Mouse (Mus musculus) testis, postnatal 14 days (tissue): Measurements from ENCODE around the gene Igfbp3.
A peak's percentile ranks its signal among the peaks of the same experiment; 100 is the strongest.

Experiments used
- DNase-seq: peaks from one replicate; pipeline ENCODE4 v3.0.0; 2021; ENCODE audit warnings: low spot score

Gene Igfbp3

GRCm38 (mm10) chr11:7211211-7211610 lies 2.5 kb downstream of the Igfbp3 start:
- DNase-seq, result no peak

GRCm38 (mm10) chr11:7210343-7210742 lies 3.4 kb downstream of the Igfbp3 start:
- peak; percentile 46 for DNase-seq

- no peak for DNase-seq
These were observed 9.9 kb downstream of the Igfbp3 start for GRCm38 (mm10) chr11:7203846-7204245.

GRCm38 (mm10) chr11:7202206-7202605 lies 11.5 kb downstream of the Igfbp3 start:
- DNase-seq, result no peak

DNA sequence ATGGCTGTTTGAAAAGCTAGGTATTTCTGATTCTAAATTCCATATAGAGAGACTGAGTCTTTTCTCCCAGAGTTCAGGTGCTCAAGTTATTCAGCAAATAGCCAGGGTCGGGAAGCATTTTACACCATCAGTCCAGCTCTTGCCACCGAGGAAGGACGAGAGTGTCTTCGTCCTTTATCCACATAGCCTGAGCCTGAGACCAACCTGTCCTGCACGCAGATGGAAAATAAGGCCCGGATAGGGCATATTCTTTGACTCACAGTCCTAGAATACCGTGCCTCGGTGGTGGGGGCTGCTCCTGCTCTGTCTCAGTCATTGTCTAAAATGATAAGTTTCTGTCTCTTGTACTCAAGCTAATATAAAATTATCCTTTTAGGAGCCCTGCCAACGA lies 13.3 kb downstream of the Igfbp3 start:
- no peak for DNase-seq

DNA sequence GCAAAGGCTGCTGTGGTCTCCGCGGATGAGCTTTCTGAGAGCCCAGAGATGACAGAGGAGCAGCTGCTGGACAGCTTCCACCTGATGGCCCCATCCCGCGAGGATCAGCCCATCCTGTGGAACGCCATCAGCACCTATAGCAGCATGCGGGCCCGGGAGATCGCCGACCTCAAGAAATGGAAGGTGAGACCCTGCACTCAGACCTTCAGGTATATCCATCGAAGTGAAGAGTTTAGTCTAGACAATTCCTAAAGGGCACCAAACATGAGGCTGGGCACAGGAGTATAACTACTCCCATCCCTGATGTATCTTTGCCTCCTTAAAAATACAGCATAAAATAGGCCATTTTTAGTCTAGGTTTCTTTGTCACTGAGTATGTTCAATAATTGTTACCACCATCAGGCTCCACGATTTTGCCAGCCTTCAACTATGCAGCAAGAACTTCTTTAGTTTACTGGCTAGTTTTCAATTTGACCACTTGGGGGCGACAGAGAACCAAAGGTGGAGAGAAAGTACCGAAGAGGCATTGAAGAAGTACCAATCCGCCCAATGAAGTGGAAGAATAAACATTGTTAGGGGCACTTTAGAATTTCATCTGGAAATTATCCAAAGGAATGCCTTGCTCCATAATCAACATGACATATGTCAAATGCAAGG lies 13.9 kb downstream of the Igfbp3 start:
- peak; percentile 25 for DNase-seq

GRCm38 (mm10) chr11:7198481-7199256 lies 15.1 kb downstream of the Igfbp3 start:
- no peak for DNase-seq

- DNase-seq, result no peak
These were observed 15.7 kb downstream of the Igfbp3 start for GRCm38 (mm10) chr11:7198006-7198405.

DNA sequence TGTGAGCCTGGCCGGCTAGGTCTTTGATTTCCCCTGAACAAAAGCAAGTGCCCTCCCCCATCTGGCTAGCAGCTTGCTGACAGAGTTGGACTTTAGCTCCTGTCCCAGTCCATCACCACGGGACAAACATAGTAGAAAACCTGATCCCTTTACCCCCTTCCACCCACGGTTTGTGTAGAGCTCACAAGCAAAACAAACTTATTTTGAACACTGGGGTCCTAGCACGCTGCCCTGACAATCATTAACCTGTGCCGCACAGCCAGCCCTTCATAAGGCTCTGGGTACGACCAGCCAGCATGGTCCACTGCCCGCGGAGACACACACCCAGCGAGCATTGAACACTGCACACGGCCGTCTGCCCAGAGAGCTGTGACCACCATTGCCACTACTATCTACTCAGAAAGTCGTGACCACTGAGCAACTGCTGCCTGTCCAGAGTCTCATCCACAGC lies 16.2 kb downstream of the Igfbp3 start, which contains the start of gene Igfbp1:
Gene Igfbp1, plus strand, starts transcription at position 292 of the 451 bp plus-strand sequence.
- no peak for DNase-seq

DNA sequence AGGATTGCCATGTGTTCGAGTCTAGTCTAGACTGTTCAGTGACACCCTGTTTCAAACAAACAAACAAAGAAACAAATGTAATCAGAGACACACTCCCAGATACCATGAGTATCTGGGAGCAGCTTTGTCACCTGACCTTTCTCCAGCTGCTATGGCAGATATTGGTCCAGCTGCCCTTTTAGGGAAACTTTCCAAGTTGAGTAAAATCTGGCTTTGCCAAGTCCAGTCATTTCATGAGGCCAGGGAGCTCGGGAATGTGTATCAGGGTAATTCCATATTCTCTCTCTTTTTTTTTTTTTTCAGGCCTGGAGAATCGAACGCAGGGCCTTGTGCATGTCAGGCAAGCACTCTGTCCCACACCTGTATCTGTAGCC lies 18.4 kb downstream of the Igfbp3 start:
- DNase-seq, result no peak

DNA sequence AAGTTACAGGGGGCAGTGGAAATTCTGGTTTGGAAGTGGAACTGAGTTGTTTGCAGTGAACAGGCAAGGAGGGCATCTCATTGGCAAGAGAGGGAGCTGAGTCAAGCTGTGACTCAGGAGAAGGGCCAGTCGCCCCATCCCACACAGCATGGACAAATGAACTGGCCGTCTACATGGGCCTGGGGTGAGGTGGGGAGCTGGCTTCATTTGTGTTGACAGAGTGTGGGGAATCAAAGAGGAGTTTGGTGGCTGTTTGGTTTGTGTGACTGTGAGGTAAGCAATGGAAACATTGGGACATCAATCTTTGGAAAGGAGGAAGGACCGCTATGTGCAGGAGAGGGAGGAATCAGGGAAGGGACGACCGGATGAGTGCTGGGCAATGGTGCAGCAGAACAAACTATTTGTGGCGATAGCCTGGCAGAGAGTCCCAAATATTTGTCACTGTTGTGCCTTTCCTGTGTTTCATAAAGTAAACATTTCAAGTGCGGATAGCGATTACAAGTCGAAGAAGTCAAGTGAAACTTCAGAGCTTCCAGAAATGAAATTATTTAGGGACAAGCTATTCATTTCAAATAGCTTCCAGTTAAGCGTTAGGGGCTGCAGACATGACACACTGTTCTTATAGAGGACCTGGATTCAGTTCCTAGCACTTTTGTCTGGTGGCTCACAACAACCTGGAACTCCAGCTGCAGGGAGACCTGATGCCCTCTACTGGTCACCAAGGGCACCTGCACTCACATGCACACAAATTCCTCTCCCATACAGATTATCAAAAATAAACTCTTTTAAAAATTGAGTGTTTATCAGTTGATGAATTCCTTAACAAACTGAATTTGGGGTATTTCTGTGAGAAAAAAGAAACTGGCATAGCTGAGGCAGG lies 19.1 kb downstream of the Igfbp3 start:
- no peak for DNase-seq

DNA sequence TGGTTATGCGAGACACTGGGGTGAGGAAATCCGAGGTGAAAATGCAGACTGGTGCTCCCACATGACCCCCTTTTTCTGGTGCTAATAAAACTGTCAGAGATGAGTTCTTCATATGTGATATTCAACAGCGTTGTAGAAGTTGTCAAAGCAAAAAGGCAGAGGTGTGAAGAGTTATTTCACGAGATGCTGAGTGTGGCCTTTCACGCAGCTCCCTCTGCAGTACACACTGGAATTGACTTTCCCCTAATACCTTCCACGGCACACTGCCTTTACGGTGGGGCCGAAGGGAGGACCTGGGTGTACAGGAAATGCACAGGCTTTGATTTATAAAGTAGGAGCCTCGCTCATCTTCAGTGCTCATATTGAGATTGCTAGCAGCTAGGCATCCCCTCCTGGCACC lies 20.6 kb downstream of the Igfbp3 start:
- no peak for DNase-seq

GRCm38 (mm10) chr11:7192710-7193109 lies 21.0 kb downstream of the Igfbp3 start:
- DNase-seq, result no peak

DNA sequence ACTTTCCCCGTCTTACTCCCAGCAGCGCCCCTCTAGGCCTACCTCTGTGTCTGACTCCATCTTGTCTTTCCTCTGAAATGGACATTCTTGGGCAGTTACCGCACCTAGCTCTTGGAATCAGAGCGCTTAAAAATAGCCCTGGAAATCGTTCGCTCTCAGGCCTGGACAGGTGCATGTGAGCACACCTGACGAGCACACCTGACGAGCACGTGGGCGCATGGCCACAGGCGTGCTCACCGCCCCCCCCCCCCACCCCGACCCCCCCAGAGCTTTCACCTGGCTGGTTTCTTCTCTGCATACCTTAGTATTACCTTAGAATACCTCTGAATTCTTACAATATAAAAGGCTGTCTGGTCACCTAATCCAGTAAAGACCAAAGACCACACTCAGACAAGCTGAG lies 25.3 kb downstream of the Igfbp3 start, which contains the start of gene Gm11985:
Gene Gm11985, minus strand, starts transcription at position 101 of the 400 bp plus-strand sequence.
- no peak for DNase-seq

- DNase-seq, result no peak
These were observed 26.3 kb downstream of the Igfbp3 start for GRCm38 (mm10) chr11:7187472-7187871.

GRCm38 (mm10) chr11:7184420-7184819 lies 29.3 kb downstream of the Igfbp3 start:
- DNase-seq, result no peak

DNA sequence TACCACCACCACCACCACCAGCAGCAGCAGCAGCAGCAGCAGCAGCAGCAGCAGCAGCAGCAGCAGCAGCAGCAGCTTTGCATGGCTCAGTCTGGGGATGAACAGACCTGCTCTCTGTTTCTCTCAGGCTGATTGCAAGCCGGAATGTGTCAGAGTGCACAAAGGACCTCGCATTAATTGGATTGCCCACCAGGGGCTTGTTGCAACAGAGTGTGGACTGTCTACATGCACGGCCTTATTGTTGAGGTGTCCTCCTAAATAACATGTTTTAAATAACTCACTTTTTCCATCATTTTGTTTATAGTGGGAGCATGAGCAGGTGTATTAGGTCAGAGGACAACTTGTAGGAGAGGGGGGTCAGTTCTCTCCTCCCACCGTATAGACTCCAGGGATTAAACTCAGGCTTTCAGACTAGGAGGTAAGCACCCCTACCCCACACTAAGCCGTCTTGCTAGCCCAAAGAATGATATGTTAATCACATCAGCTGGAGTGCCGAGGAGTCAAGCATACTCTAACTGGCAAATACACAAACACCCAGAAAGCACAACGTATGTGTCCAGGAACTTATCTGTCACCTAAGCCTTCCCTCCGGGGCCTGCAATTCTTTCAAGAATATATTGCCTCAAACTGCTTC lies 31.2 kb downstream of the Igfbp3 start:
- DNase-seq, result no peak

- DNase-seq, result no peak
These were observed 34.4 kb downstream of the Igfbp3 start for GRCm38 (mm10) chr11:7179276-7179675.

- no peak for DNase-seq
These were observed 35.0 kb downstream of the Igfbp3 start for GRCm38 (mm10) chr11:7178724-7179123.

GRCm38 (mm10) chr11:7173664-7174063 lies 40.1 kb downstream of the Igfbp3 start:
- DNase-seq, result no peak

DNA sequence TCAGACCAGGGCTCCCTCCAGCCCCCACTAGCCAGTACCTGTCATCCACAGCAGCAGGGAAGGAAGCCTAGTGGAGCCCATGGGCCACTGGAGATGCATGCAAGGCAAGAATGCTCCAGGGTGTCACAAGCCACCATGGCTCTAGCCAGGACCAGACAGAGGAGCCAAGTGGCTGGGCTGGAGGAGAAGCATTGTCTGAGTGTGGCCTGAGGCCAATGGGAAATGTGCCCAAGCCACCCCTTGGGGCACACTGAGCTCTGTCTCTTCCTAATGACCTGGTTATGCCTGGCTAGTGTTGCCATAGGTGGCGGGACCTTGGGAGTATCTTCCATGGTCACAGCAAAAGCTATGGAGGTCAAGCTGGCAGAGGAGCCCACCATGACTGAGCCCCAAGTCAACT lies 44.1 kb downstream of the Igfbp3 start:
- no peak for DNase-seq

DNA sequence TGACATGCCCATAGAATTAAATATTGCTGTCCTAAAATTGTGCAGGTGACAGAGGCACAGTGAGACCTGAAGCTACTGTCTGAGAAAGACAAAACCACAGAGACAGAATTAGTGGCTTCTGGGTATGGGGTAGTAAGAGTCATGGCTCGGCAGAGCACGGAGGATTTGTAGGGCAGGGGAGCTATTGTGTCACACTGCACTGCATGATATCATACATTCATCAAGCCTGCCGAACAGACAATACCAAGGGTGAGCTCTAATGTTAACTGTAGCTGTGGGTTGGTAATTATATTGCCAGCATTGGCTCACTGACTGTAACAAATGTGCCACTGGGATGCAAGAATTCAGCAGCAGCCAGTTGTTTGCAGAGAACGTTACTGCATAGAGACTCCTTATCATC lies 49.3 kb downstream of the Igfbp3 start:
- no peak for DNase-seq
